Mouse (Mus musculus) heart, embryonic 11.5 days (tissue): Measurements from ENCODE around the gene Crip2. TPM values are rescaled to one million over a fixed set of nuclear protein-coding genes. Genes with fewer than 3 reads are reported as not detected.

Source experiments
- ATAC-seq: fragments of 200-750 bp; cut with Nextera tagmentation; replicated peaks from 2 replicates; pipeline ENCODE4 v1.8.0; 2017; ENCODE audit warnings: moderate library complexity; ENCODE audit not compliant: insufficient number of reproducible peaks, low FRiP score, low TSS enrichment
- H3K27ac ChIP-seq: fragments of 300-500 bp; sonication (generic); 2 replicates; pipeline ENCODE4 v1.5.1; 2014; ENCODE audit warnings: mild to moderate bottlenecking, low read depth, low read length
- H3K27me3 ChIP-seq: fragments of 300-500 bp; sonication (generic); 2 replicates; pipeline ENCODE4 v1.6.1; 2014; ENCODE audit warnings: mild to moderate bottlenecking, low read length, mixed read lengths; ENCODE audit not compliant: control insufficient read depth, insufficient read depth
- H3K36me3 ChIP-seq: fragments of 300-500 bp; sonication (generic); 2 replicates; pipeline ENCODE4 v1.6.1; 2014; ENCODE audit warnings: mild to moderate bottlenecking, low read length, moderate library complexity, mixed read lengths; ENCODE audit not compliant: control insufficient read depth, insufficient read depth
- H3K4me1 ChIP-seq: fragments of 300-500 bp; sonication (generic); 2 replicates; pipeline ENCODE4 v1.6.1; 2014; ENCODE audit warnings: low read length; ENCODE audit not compliant: control insufficient read depth, insufficient read depth
- H3K4me2 ChIP-seq: fragments of 300-500 bp; sonication (generic); 2 replicates; pipeline ENCODE4 v1.6.1; 2014; ENCODE audit warnings: mild to moderate bottlenecking, moderate library complexity
- H3K4me3 ChIP-seq: fragments of 300-500 bp; sonication (generic); 2 replicates; pipeline ENCODE4 v1.5.1; 2014; ENCODE audit warnings: low read depth, low read length
- H3K9ac ChIP-seq: fragments of 300-500 bp; sonication (generic); 2 replicates; pipeline ENCODE4 v1.6.1; 2014; ENCODE audit warnings: mild to moderate bottlenecking, low read depth, low read length, moderate library complexity
- H3K9me3 ChIP-seq: fragments of 300-500 bp; sonication (generic); replicated peaks from 2 replicates; pipeline ENCODE4 v1.6.1; 2016; ENCODE audit warnings: low read length; ENCODE audit not compliant: control insufficient read depth
- whole genome bisulfite sequencing: fragments of 180-500 bp; shearing (Covaris S2); extraction: QIAGEN DNeasy Blood & Tissue Kit; methylation state at CpG from one replicate; pipeline ENCODE4 v1.1.7; 2014; ENCODE audit not compliant: insufficient replicate concordance; 5-methylcytosine and 5-hydroxymethylcytosine counted together
- polyA plus RNA-seq: library from polyadenylated mRNA; unstranded; fragments of >200 nt; fragmentation: Nextera tagmentation; extraction: Ambion mirVana; gene quantifications from 2 replicates; pipeline ENCODE4 v1.2.1, GENCODE M21; 2014

Gene Crip2
- polyA plus RNA-seq, 1 experiment from 2014 or later = 1,118 TPM

GRCm38 (mm10) chr12:113142021-113142975, 2.3 kb downstream of the Crip2 start:
- Histone ChIP-seq H3K4me3 (peak overlapping the region; percentile 87), H3K27me3 (no peaks in the 10 kb centered on the region), H3K4me2 (peak overlapping the region; percentile 94), H3K9me3 (no peaks in the 10 kb centered on the region), H3K27ac (peak overlapping the region; percentile 97), H3K4me1 (peaks cover 62% of the 10 kb centered on the region), H3K36me3 (peaks cover 11% of the 10 kb centered on the region), H3K9ac (peak overlapping the region; percentile 99)
- 7% methylated on average over 15 of the region's 15 CpGs for WGBS
- ATAC-seq = peak; percentile 27; the same call in 1 of the 2 replicates

- Histone ChIP-seq H3K27me3 (no peaks in the 10 kb centered on the region), H3K4me1 (peaks cover 66% of the 10 kb centered on the region), H3K27ac (peak overlapping the region; percentile 97), H3K9me3 (no peaks in the 10 kb centered on the region), H3K9ac (peak overlapping the region; percentile 99), H3K4me3 (peak overlapping the region; percentile 87), H3K4me2 (peak overlapping the region; percentile 94), H3K36me3 (peaks cover 11% of the 10 kb centered on the region)
- no peak for ATAC-seq
- 43% methylated on average over 7 of the region's 7 CpGs for WGBS
Measured at GRCm38 (mm10) chr12:113143164-113143563, 3.1 kb downstream of the Crip2 start.

DNA sequence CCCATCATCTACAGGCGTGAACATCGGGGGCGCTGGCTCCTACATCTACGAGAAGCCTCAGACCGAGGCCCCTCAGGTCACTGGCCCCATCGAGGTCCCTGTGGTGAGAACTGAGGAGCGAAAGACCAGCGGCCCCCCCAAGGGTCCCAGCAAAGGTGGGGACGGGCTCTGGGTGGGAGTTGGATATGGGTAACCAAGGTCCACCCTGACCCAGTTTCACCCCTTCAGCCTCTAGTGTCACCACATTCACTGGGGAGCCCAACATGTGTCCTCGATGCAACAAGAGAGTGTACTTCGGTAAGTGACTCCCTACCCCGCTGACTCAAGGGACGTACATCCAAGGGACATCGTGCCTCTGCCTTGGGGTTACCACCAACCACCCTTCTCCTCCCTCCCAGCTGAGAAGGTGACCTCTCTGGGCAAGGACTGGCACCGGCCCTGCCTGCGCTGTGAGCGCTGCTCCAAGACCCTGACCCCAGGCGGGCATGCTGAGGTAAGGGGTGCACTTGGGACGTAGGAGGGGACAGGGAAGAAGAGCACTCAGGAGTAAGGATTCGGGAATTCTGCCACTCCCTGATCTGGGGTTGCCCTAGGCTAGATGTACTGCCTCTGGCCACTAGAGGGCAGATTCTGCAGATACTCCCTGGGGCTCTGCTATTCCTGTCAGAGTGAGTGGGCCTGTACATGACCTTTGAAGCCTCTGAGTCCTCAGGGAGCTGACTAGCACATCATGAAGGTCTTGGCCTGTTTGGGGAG, 4.1 kb downstream of the Crip2 start:
- ATAC-seq = no peak
- H3K36me3 ChIP-seq = peaks cover 11% of the 10 kb centered on the region
- H3K4me3 ChIP-seq = peak overlapping the region; percentile 87; the same call in 1 of the 2 replicates
- no peak overlapping the region for H3K9ac ChIP-seq
- H3K4me2 ChIP-seq = peak overlapping the region; percentile 94
- no peaks in the 10 kb centered on the region for H3K9me3 ChIP-seq
- WGBS = 67% methylated on average over 20 of the region's 20 CpGs
- H3K4me1 ChIP-seq = peaks cover 59% of the 10 kb centered on the region
- no peaks in the 10 kb centered on the region for H3K27me3 ChIP-seq
- peak overlapping the region; percentile 35 for H3K27ac ChIP-seq

GRCm38 (mm10) chr12:113144886-113145285, 4.8 kb downstream of the Crip2 start:
- no peak for ATAC-seq
- Histone ChIP-seq H3K4me3 (no peak overlapping the region), H3K27ac (0 out of 2 replicates have a peak overlapping the region, but pooled peaks have one; percentile 35), H3K9me3 (no peaks in the 10 kb centered on the region), H3K4me1 (peaks cover 55% of the 10 kb centered on the region), H3K36me3 (peaks cover 11% of the 10 kb centered on the region), H3K27me3 (no peaks in the 10 kb centered on the region), H3K9ac (peak overlapping the region; percentile 22; the same call in 1 of the 2 replicates), H3K4me2 (peak overlapping the region; percentile 94; the same call in 1 of the 2 replicates)
- WGBS = 82% methylated on average over 16 of the region's 16 CpGs

DNA sequence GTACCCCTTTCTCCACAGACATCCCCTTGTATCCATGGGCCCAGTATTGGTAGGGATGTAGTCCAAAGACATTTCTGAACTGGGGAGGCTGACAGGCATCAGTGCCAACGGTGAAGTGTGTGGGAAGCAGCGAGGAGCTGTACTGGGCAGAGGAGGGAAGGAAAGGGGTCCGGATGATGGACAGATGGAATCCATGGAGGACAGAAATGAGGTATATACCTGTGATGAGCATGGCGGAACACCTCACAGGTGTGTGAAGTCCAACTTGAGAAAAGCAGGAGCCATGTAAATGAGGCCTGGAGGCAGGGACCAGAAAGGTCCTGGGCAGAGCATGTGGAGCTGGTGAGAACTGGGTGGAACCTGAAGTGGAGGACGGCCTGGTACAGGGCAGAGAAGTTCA, 5.6 kb downstream of the Crip2 start:
- Histone ChIP-seq H3K27me3 (no peaks in the 10 kb centered on the region), H3K9ac (no peak overlapping the region), H3K4me3 (no peak overlapping the region), H3K27ac (0 out of 2 replicates have a peak overlapping the region, but pooled peaks have one; percentile 22), H3K9me3 (no peaks in the 10 kb centered on the region), H3K4me2 (no peak overlapping the region; the same call in 1 of the 2 replicates), H3K36me3 (peaks cover 11% of the 10 kb centered on the region), H3K4me1 (peaks cover 57% of the 10 kb centered on the region)
- no peak for ATAC-seq
- 79% methylated on average over 5 of the region's 5 CpGs for WGBS

GRCm38 (mm10) chr12:113146112-113147057, 6.3 kb downstream of the Crip2 start, which contains the start of gene Crip1:
TSS of gene Crip1 (plus strand) at chr12:113146316.
- H3K4me3 ChIP-seq = peak within 1 kb of the TSS; percentile 18
- 10% methylated on average over 45 of the region's 45 CpGs for WGBS
- peaks cover 64% of the 10 kb centered on the region for H3K4me1 ChIP-seq
- H3K27ac ChIP-seq = peak within 1 kb of the TSS; percentile 58
- peak within 1 kb of the TSS; percentile 56 for H3K9ac ChIP-seq
- H3K9me3 ChIP-seq = no peaks in the 10 kb centered on the region
- ATAC-seq = no peak
- peaks cover 11% of the 10 kb centered on the region for H3K36me3 ChIP-seq
- H3K4me2 ChIP-seq = peak within 1 kb of the TSS; percentile 48
- H3K27me3 ChIP-seq = no peaks in the 10 kb centered on the region

- Histone ChIP-seq H3K4me3 (no peak overlapping the region), H3K27me3 (no peaks in the 10 kb centered on the region), H3K9me3 (no peaks in the 10 kb centered on the region), H3K4me1 (peaks cover 60% of the 10 kb centered on the region), H3K4me2 (no peak overlapping the region), H3K36me3 (peaks cover 11% of the 10 kb centered on the region), H3K27ac (peak overlapping the region; percentile 8), H3K9ac (no peak overlapping the region)
- no peak for ATAC-seq
- 67% methylated on average over 8 of the region's 8 CpGs for whole genome bisulfite sequencing
Measured at GRCm38 (mm10) chr12:113147481-113147880, 7.4 kb downstream of the Crip2 start.
